Mouse (Mus musculus): ENCODE measurements around the gene Mmel1.

DNA sequence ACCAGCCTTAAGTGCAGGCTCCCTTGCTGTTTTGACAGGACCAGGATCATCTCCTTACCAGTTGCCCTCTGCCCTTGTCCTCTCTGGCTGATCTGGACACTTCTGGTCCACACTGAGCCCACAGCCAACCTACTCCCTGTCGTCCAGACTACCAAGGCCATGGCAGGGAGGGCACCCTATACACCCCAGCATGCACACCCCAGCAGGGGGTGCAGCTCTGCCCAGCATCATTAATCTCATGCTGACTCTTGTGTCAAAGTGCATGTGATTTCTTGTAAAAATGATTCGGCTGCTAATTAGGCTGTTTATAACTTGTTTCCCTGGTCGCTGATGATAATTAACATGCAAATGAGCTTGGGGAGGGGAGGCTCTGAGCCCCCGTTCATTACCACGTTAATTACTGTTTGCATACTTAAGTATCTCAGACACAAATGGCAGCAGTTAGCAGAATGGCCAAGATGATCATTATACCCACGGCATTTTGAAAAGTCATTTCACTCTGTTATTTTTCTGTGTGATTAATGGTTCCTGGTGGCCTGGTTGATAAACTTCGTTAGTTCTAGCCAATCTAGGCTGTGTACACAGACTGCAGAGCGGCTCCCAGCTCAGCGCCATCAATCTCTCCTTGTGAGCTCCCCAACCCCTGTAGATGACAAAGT, 37.3 kb upstream of the Mmel1 start:
- no peak for TF ChIP-seq CTCF (IDR thresholded peaks at IDR 0.05; ENCODE audit: low read depth, low read length)
- no peak for TF ChIP-seq EP300 (IDR thresholded peaks at IDR 0.05; ENCODE audit: insufficient read depth, low read depth, low read length)

Measured in ES-Bruce4 (cell line).